Mouse (Mus musculus) forebrain, embryonic 16.5 days (tissue): ENCODE results near the gene Fbxo40. TPM values are rescaled to one million over a fixed set of nuclear protein-coding genes. Genes with fewer than 3 reads are reported as not detected.

Experiments used
- ATAC-seq: fragments of 200-750 bp; cut with Nextera tagmentation; 2 replicates; pipeline ENCODE4 v1.8.0; 2017; ENCODE audit warnings: mild to moderate bottlenecking, moderate library complexity
- H3K27ac ChIP-seq: fragments of 300-500 bp; sonication (generic); 2 replicates; pipeline ENCODE4 v1.5.1; 2014; ENCODE audit warnings: low read length, control low read depth
- H3K27me3 ChIP-seq: fragments of 300-500 bp; sonication (generic); replicated peaks from 2 replicates; pipeline ENCODE4 v1.6.1; 2014; ENCODE audit warnings: low read length; ENCODE audit not compliant: control insufficient read depth, insufficient read depth
- H3K36me3 ChIP-seq: fragments of 300-500 bp; sonication (generic); 2 replicates; pipeline ENCODE4 v1.6.1; 2014; ENCODE audit not compliant: control insufficient read depth, insufficient read depth
- H3K4me1 ChIP-seq: fragments of 300-500 bp; sonication (generic); replicated peaks from 2 replicates; pipeline ENCODE4 v1.6.1; 2014; ENCODE audit warnings: low read length; ENCODE audit not compliant: control insufficient read depth, insufficient read depth
- H3K4me2 ChIP-seq: fragments of 300-500 bp; sonication (generic); 2 replicates; pipeline ENCODE4 v1.6.1; 2014; ENCODE audit warnings: mild to moderate bottlenecking, low read length, control low read depth
- H3K4me3 ChIP-seq: fragments of 300-500 bp; sonication (generic); replicated peaks from 2 replicates; pipeline ENCODE4 v1.5.1; 2014; ENCODE audit warnings: mild to moderate bottlenecking, low read length, control low read depth
- H3K9ac ChIP-seq: fragments of 300-500 bp; sonication (generic); replicated peaks from 2 replicates; pipeline ENCODE4 v1.6.1; 2014; ENCODE audit warnings: low read depth, low read length, control low read depth
- H3K9me3 ChIP-seq: fragments of 300-500 bp; sonication (generic); 2 replicates; pipeline ENCODE4 v1.6.1; 2016; ENCODE audit warnings: low read length; ENCODE audit not compliant: control insufficient read depth
- WGBS: fragments of 180-500 bp; shearing (Covaris S2); extraction: QIAGEN DNeasy Blood & Tissue Kit; methylation state at CpG from one replicate; pipeline ENCODE4 v1.1.7; 2014; 5-methylcytosine and 5-hydroxymethylcytosine counted together
- polyA plus RNA-seq: library from polyadenylated mRNA; unstranded; fragments of >200 nt; fragmentation: Nextera tagmentation; extraction: Ambion mirVana; gene quantifications from 2 replicates; pipeline ENCODE4 v1.2.1, GENCODE M21; 2015

Fbxo40 gene
- polyA plus RNA-seq, 1 experiment from 2014 or later: 0.08 TPM

- ATAC-seq: no peak
- Histone ChIP-seq H3K4me1 (no peaks in the 10 kb centered on the region), H3K9me3 (no peaks in the 10 kb centered on the region), H3K4me2 (no peak within 1 kb of the TSS), H3K9ac (no peak within 1 kb of the TSS), H3K27me3 (no peaks in the 10 kb centered on the region), H3K36me3 (peaks cover 15% of the 10 kb centered on the region), H3K27ac (no peak within 1 kb of the TSS), H3K4me3 (no peak within 1 kb of the TSS)
- 87% methylated on average over 7 of the region's 7 CpGs for WGBS
Observed at GRCm38 (mm10) chr16:36934841-36935620, 55.2 kb downstream of the Fbxo40 start, which contains the start of gene Hcls1. Gene Hcls1, plus strand, starts transcription at chr16:36934983.

- no peak overlapping the region for H3K4me2 ChIP-seq
Observed at GRCm38 (mm10) chr16:36934131-36934840, 56.0 kb downstream of the Fbxo40 start.

GRCm38 (mm10) chr16:36932546-36932945 lies 57.7 kb downstream of the Fbxo40 start:
- H3K9me3 ChIP-seq: no peaks in the 10 kb centered on the region
- H3K4me1 ChIP-seq: no peaks in the 10 kb centered on the region
- ATAC-seq: no peak
- H3K9ac ChIP-seq: no peak overlapping the region
- WGBS: 91% methylated on average over 6 of the region's 6 CpGs
- H3K4me3 ChIP-seq: no peak overlapping the region
- no peak overlapping the region for H3K4me2 ChIP-seq
- H3K27ac ChIP-seq: no peak overlapping the region
- H3K27me3 ChIP-seq: no peaks in the 10 kb centered on the region
- H3K36me3 ChIP-seq: peaks cover 24% of the 10 kb centered on the region

More at GRCm38 (mm10) chr16:36934131-36934840, 56.0 kb downstream of the Fbxo40 start:
- 79% methylated on average over 6 of the region's 6 CpGs for WGBS
- Histone ChIP-seq H3K27me3 (no peaks in the 10 kb centered on the region), H3K4me1 (no peaks in the 10 kb centered on the region), H3K27ac (no peak overlapping the region), H3K9ac (no peak overlapping the region), H3K4me3 (no peak overlapping the region), H3K9me3 (no peaks in the 10 kb centered on the region), H3K36me3 (peaks cover 19% of the 10 kb centered on the region)
- ATAC-seq: no peak

GRCm38 (mm10) chr16:36931976-36932375 lies 58.3 kb downstream of the Fbxo40 start:
- Histone ChIP-seq H3K9ac (no peak overlapping the region), H3K4me2 (no peak overlapping the region), H3K4me3 (no peak overlapping the region), H3K27me3 (no peaks in the 10 kb centered on the region), H3K4me1 (no peaks in the 10 kb centered on the region), H3K36me3 (peaks cover 24% of the 10 kb centered on the region), H3K27ac (no peak overlapping the region), H3K9me3 (no peaks in the 10 kb centered on the region)
- WGBS: 91% methylated on average over 3 of the region's 3 CpGs
- ATAC-seq: no peak

GRCm38 (mm10) chr16:36931381-36931780 lies 58.9 kb downstream of the Fbxo40 start:
- Histone ChIP-seq H3K27me3 (no peaks in the 10 kb centered on the region), H3K36me3 (peaks cover 29% of the 10 kb centered on the region), H3K9me3 (no peaks in the 10 kb centered on the region), H3K27ac (no peak overlapping the region), H3K4me2 (no peak overlapping the region), H3K4me1 (no peaks in the 10 kb centered on the region), H3K9ac (no peak overlapping the region), H3K4me3 (no peak overlapping the region)
- WGBS: 95% methylated on average over 10 of the region's 10 CpGs
- no peak for ATAC-seq

GRCm38 (mm10) chr16:36930231-36931136 lies 59.8 kb downstream of the Fbxo40 start:
- Histone ChIP-seq H3K4me3 (no peak overlapping the region), H3K4me2 (no peak overlapping the region), H3K9me3 (no peaks in the 10 kb centered on the region), H3K9ac (no peak overlapping the region), H3K36me3 (peaks cover 34% of the 10 kb centered on the region), H3K4me1 (no peaks in the 10 kb centered on the region), H3K27ac (no peak overlapping the region), H3K27me3 (no peaks in the 10 kb centered on the region)
- 86% methylated on average over 11 of the region's 11 CpGs for WGBS
- ATAC-seq: no peak

GRCm38 (mm10) chr16:36929216-36929615 lies 61.1 kb downstream of the Fbxo40 start:
- H3K4me1 ChIP-seq: no peaks in the 10 kb centered on the region
- H3K4me2 ChIP-seq: no peak overlapping the region
- H3K27me3 ChIP-seq: no peaks in the 10 kb centered on the region
- no peak overlapping the region for H3K4me3 ChIP-seq
- H3K27ac ChIP-seq: no peak overlapping the region
- 95% methylated on average over 7 of the region's 7 CpGs for WGBS
- ATAC-seq: no peak
- H3K9me3 ChIP-seq: no peaks in the 10 kb centered on the region
- no peak overlapping the region for H3K9ac ChIP-seq
- H3K36me3 ChIP-seq: peaks cover 40% of the 10 kb centered on the region

- 92% methylated on average over 8 of the region's 8 CpGs for WGBS
Observed at GRCm38 (mm10) chr16:36928106-36928500, 62.2 kb downstream of the Fbxo40 start.

More at GRCm38 (mm10) chr16:36928106-36928500, 62.2 kb downstream of the Fbxo40 start:
- H3K27ac ChIP-seq: no peak overlapping the region
- H3K4me3 ChIP-seq: no peak overlapping the region
- ATAC-seq: no peak
- H3K9me3 ChIP-seq: no peaks in the 10 kb centered on the region
- H3K9ac ChIP-seq: no peak overlapping the region
- no peaks in the 10 kb centered on the region for H3K27me3 ChIP-seq
- H3K4me2 ChIP-seq: no peak overlapping the region
- peaks cover 40% of the 10 kb centered on the region for H3K36me3 ChIP-seq
- H3K4me1 ChIP-seq: no peaks in the 10 kb centered on the region
